Mouse (Mus musculus) embryonic fibroblast, embryonic 13.5 days (primary cell): ENCODE measurements around the gene Cnn1.

ENCODE experiments used
- CTCF ChIP-seq: IDR thresholded peaks from 2 replicates; pipeline ENCODE4 v1.5.1; 2011; ENCODE audit warnings: mild to moderate bottlenecking, control low read depth, low read length, moderate library complexity, borderline replicate concordance; ENCODE audit not compliant: insufficient read depth
- POLR2A ChIP-seq: IDR thresholded peaks from 2 replicates; pipeline ENCODE4 v1.6.1; 2011; ENCODE audit warnings: low read depth, mild to moderate bottlenecking, control low read depth, low read length, moderate library complexity

DNA sequence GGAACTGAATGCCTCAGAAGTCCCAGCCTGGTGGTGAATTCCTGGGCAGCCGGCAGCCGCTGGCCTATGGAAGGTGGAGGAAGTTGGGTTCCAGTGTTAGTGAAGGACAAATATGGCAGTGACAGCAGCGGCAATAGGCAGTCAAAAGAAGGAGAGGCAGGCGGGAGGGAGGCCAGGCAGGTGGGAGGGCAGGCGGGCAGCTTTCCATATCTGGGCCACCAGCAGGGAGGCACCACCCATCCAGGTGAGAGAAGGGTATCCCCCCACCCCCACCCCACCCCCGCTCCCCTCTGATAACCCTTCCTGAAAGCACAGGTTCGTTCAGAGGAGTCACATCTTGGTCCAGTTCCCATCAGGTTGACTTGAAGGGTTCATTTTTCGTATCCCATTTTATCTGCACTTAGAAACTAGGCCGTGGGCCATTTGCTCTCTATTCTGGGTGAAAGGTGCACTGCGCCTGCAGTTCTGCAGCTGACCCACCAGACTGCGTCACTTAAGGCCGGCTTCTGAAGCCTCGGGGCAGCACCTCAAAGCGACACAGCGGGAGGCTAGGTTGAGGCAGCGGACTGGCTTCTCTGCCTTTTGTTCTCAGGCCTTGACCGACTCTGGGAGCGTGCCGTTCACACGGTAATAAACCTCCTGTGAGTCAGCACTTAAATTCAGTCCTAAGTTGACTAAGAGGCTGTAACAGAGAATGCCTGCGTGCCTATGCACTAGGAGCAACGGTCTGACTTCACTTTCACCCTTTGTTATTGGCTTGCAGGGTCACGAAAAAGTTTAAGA, 37.9 kb downstream of the Cnn1 start:
- TF ChIP-seq POLR2A, result no peak
- TF ChIP-seq CTCF, result no peak
